Mouse (Mus musculus): ENCODE data around the gene Sh3yl1. TPM values are rescaled to one million over a fixed set of nuclear protein-coding genes. Genes with fewer than 3 reads are reported as not detected.

Gene Sh3yl1
- total and polyA plus RNA-seq, 3 experiments: 0.28 to 1.0 (median 0.59) TPM

GRCm38 (mm10) chr12:30944197-30944596 is 32.7 kb downstream of the Sh3yl1 start:
- H3K4me3 ChIP-seq (replicated peaks in 1 of 3; ENCODE audit: low read depth in 2 of 3, low read length in 2 of 3, poor library complexity in 1 of 3): no peak overlapping the region
- H3K4me2 ChIP-seq (ENCODE audit: insufficient read depth, low read depth, poor library complexity, severe bottlenecking): no peak overlapping the region
- no peaks in the 10 kb centered on the region for H3K36me3 ChIP-seq (replicated peaks in 1 of 2; ENCODE audit: control insufficient read depth in 1 of 2, insufficient read depth in 1 of 2, low read length in 1 of 2)
- no peak overlapping the region for H3K27ac ChIP-seq (ENCODE audit: insufficient read depth, low read depth)
- DNase-seq (ENCODE audit: extremely low read depth): no peak
- dilution Hi-C loops (cut with MboI; ENCODE audit: extremely low pct_ligation_motif_present, extremely low pct_unique_long_range_greater_than_20kb, low sequenced_read_pairs) (no loop called here), in situ Hi-C loops (cut with MboI; ENCODE audit: low pct_ligation_motif_present, low pct_unique_long_range_greater_than_20kb, low sequenced_read_pairs) (no loop called here)
- no peak overlapping the region for H3K9ac ChIP-seq (ENCODE audit: insufficient read depth, low read depth)
- H3K9me3 ChIP-seq (replicated peaks; ENCODE audit: low read length): no peaks in the 10 kb centered on the region
- TF ChIP-seq MYC (IDR thresholded peaks at IDR 0.05; ENCODE audit: low read depth, low read length) (no peak), KAT2A (IDR thresholded peaks at IDR 0.05; ENCODE audit: insufficient replicate concordance, low read length) (no peak), POLR2A (IDR thresholded peaks at IDR 0.05; ENCODE audit: low read depth, low read length) (no peak), MAZ (IDR thresholded peaks at IDR 0.05; ENCODE audit: low read depth, low read length) (no peak), ELF1 (IDR thresholded peaks at IDR 0.05; ENCODE audit: low read depth, low read length) (no peak), TCF12 (IDR thresholded peaks at IDR 0.05; ENCODE audit: low read depth, low read length) (no peak), E2F4 (IDR thresholded peaks at IDR 0.05; ENCODE audit: insufficient replicate concordance, low read depth, low read length) (no peak), PAX5 (IDR thresholded peaks at IDR 0.05; ENCODE audit: low read length) (no peak), ETS1 (conservative IDR thresholded peaks at IDR 0.05; ENCODE audit: low read depth, low read length) (no peak), ZMIZ1 (IDR thresholded peaks at IDR 0.05; ENCODE audit: low read depth, low read length) (no peak), JUND (conservative IDR thresholded peaks at IDR 0.05; ENCODE audit: low read depth, low read length) (no peak), CHD1 (IDR thresholded peaks at IDR 0.05; ENCODE audit: low read depth, low read length) (no peak), IRF4 (IDR thresholded peaks at IDR 0.05; ENCODE audit: low read depth, low read length) (no peak), GABPA (IDR thresholded peaks at IDR 0.05; ENCODE audit: insufficient replicate concordance, low read depth, low read length) (no peak), EP300 (IDR thresholded peaks at IDR 0.05; ENCODE audit: low read length) (no peak), SIN3A (IDR thresholded peaks at IDR 0.05; ENCODE audit: low read length) (no peak), NRF1 (IDR thresholded peaks at IDR 0.05; ENCODE audit: low read depth, low read length) (no peak), ZC3H11A (IDR thresholded peaks at IDR 0.05; ENCODE audit: low read depth, low read length) (no peak)
- no peaks in the 10 kb centered on the region for H3K79me2 ChIP-seq (replicated peaks; ENCODE audit: control insufficient read depth, extremely low read depth, insufficient read depth, poor library complexity, severe bottlenecking)
- no peaks in the 10 kb centered on the region for H3K27me3 ChIP-seq (replicated peaks)
- 0 out of 4 replicates have a peak, but pooled peaks cover 0 to 2% of the 10 kb centered on the region in 2 experiments for H3K4me1 ChIP-seq (ENCODE audit: control insufficient read depth in 1 of 2, insufficient read depth in 2 of 2)

GRCm38 (mm10) chr12:30970700-30971099 is 59.2 kb downstream of the Sh3yl1 start:
- in situ Hi-C loops (cut with MboI; ENCODE audit: low pct_ligation_motif_present, low pct_unique_long_range_greater_than_20kb, low sequenced_read_pairs): no loop called here
- Histone ChIP-seq H3K4me2 (ENCODE audit: insufficient read depth, low read depth, poor library complexity, severe bottlenecking) (no peak overlapping the region), H3K27me3 (replicated peaks) (no peaks in the 10 kb centered on the region), H3K9me3 (replicated peaks; ENCODE audit: low read length) (no peaks in the 10 kb centered on the region), H3K4me3 (replicated peaks in 1 of 3; ENCODE audit: low read depth in 2 of 3, low read length in 2 of 3, poor library complexity in 1 of 3) (no peak overlapping the region), H3K79me2 (replicated peaks; ENCODE audit: control insufficient read depth, extremely low read depth, insufficient read depth, poor library complexity, severe bottlenecking) (no peaks in the 10 kb centered on the region), H3K36me3 (replicated peaks in 1 of 2; ENCODE audit: control insufficient read depth in 1 of 2, insufficient read depth in 1 of 2, low read length in 1 of 2) (no peaks in the 10 kb centered on the region), H3K9ac (ENCODE audit: insufficient read depth, low read depth) (no peak overlapping the region), H3K4me1 (ENCODE audit: control insufficient read depth in 1 of 2, insufficient read depth in 2 of 2) (no peaks in the 10 kb centered on the region), H3K27ac (ENCODE audit: insufficient read depth, low read depth) (no peak overlapping the region)
- dilution Hi-C loops (cut with MboI; ENCODE audit: extremely low pct_ligation_motif_present, extremely low pct_unique_long_range_greater_than_20kb, low sequenced_read_pairs): no loop called here
- no peak for TF ChIP-seq IRF4 (IDR thresholded peaks at IDR 0.05; ENCODE audit: low read depth, low read length)
- no peak for TF ChIP-seq POLR2A (IDR thresholded peaks at IDR 0.05; ENCODE audit: low read depth, low read length)
- no peak for TF ChIP-seq MAX (IDR thresholded peaks at IDR 0.05; ENCODE audit: low read length)
- TF ChIP-seq PAX5 (IDR thresholded peaks at IDR 0.05; ENCODE audit: low read length): no peak
- no peak for DNase-seq (ENCODE audit: extremely low read depth)

Data from CH12.LX (cell line).